Mouse (Mus musculus) hindbrain, embryonic 10.5 days (tissue): ENCODE measurements around the gene Gpx4. TPM values are rescaled to one million over a fixed set of nuclear protein-coding genes. Genes with fewer than 3 reads are reported as not detected.
A peak's percentile ranks its signal among the peaks of the same experiment; 100 is the strongest.

Experiments
- DNase-seq: peaks from one replicate; pipeline ENCODE4 v3.0.0-alpha.2; 2017; ENCODE audit warnings: low spot score
- H3K27ac ChIP-seq: fragments of 300-500 bp; sonication (generic); 2 replicates; pipeline ENCODE4 v1.5.1; 2016; ENCODE audit warnings: mild to moderate bottlenecking, moderate library complexity
- H3K27me3 ChIP-seq: fragments of 300-500 bp; sonication (generic); 2 replicates; pipeline ENCODE4 v1.6.1; 2016; ENCODE audit warnings: mild to moderate bottlenecking; ENCODE audit not compliant: poor library complexity, insufficient read depth, severe bottlenecking
- H3K36me3 ChIP-seq: fragments of 300-500 bp; sonication (generic); 2 replicates; pipeline ENCODE4 v1.6.1; 2016; ENCODE audit warnings: mild to moderate bottlenecking, moderate library complexity
- H3K4me1 ChIP-seq: fragments of 300-500 bp; sonication (generic); replicated peaks from 2 replicates; pipeline ENCODE4 v1.6.1; 2016; ENCODE audit warnings: mild to moderate bottlenecking
- H3K4me3 ChIP-seq: fragments of 300-500 bp; sonication (generic); 2 replicates; pipeline ENCODE4 v1.5.1; 2016; ENCODE audit warnings: mild to moderate bottlenecking, moderate library complexity
- H3K9me3 ChIP-seq: fragments of 300-500 bp; sonication (generic); 2 replicates; pipeline ENCODE4 v1.6.1; 2016; ENCODE audit warnings: mild to moderate bottlenecking, moderate library complexity
- WGBS: fragments of 180-500 bp; shearing (Covaris S2); methylation state at CpG from one replicate; pipeline ENCODE4 v1.1.7; 2016; 5-methylcytosine and 5-hydroxymethylcytosine counted together
- polyA plus RNA-seq: library from polyadenylated mRNA; unstranded; fragments of >200 nt; fragmentation: Nextera tagmentation; extraction: Ambion mirVana; gene quantifications from 2 replicates; pipeline ENCODE4 v1.2.1, GENCODE M21; 2016

Gene Gpx4
- polyA plus RNA-seq, 1 experiment from 2014 or later, result 705 TPM

GRCm38 (mm10) chr10:80070837-80071515, 24.0 kb downstream of the Gpx4 start:
- WGBS, result 68% methylated on average over 9 of the region's 9 CpGs
- H3K4me3 ChIP-seq, result peak overlapping the region; percentile 11; the same call in 1 of the 2 replicates
- H3K27ac ChIP-seq, result peak overlapping the region; percentile 67
- no peaks in the 10 kb centered on the region for H3K9me3 ChIP-seq
- H3K4me1 ChIP-seq, result peaks cover 49% of the 10 kb centered on the region
- H3K27me3 ChIP-seq, result peaks cover 4% of the 10 kb centered on the region; the same call in 1 of the 2 replicates
- DNase-seq, result no peak
- peaks cover 23% of the 10 kb centered on the region for H3K36me3 ChIP-seq

GRCm38 (mm10) chr10:80071516-80071900, 24.5 kb downstream of the Gpx4 start:
- H3K4me3 ChIP-seq, result no peak overlapping the region
- H3K27ac ChIP-seq, result peak overlapping the region; percentile 9; the same call in 1 of the 2 replicates
- H3K4me1 ChIP-seq, result peaks cover 52% of the 10 kb centered on the region
- DNase-seq, result no peak
- peaks cover 19% of the 10 kb centered on the region for H3K36me3 ChIP-seq
- H3K27me3 ChIP-seq, result peaks cover 4% of the 10 kb centered on the region; the same call in 1 of the 2 replicates
- H3K9me3 ChIP-seq, result no peaks in the 10 kb centered on the region
- WGBS, result 81% methylated on average over 3 of the region's 3 CpGs

- no peak for DNase-seq
- H3K27ac ChIP-seq, result peak overlapping the region; percentile 50
- H3K4me3 ChIP-seq, result no peak overlapping the region
- H3K27me3 ChIP-seq, result peaks cover 4% of the 10 kb centered on the region; the same call in 1 of the 2 replicates
- H3K4me1 ChIP-seq, result peaks cover 52% of the 10 kb centered on the region
- 82% methylated on average over 20 of the region's 20 CpGs for WGBS
- no peaks in the 10 kb centered on the region for H3K9me3 ChIP-seq
- peaks cover 13% of the 10 kb centered on the region; the same call in 1 of the 2 replicates for H3K36me3 ChIP-seq
These were observed 25.9 kb downstream of the Gpx4 start for GRCm38 (mm10) chr10:80072623-80073489.

GRCm38 (mm10) chr10:80074813-80075601, 28.0 kb downstream of the Gpx4 start:
- peaks cover 51% of the 10 kb centered on the region for H3K4me1 ChIP-seq
- peak; percentile 32 for DNase-seq
- WGBS, result 19% methylated on average over 28 of the region's 28 CpGs
- H3K27ac ChIP-seq, result peak overlapping the region; percentile 35; the same call in 1 of the 2 replicates
- peaks cover 4% of the 10 kb centered on the region; the same call in 1 of the 2 replicates for H3K27me3 ChIP-seq
- H3K4me3 ChIP-seq, result peak overlapping the region; percentile 28
- H3K9me3 ChIP-seq, result no peaks in the 10 kb centered on the region
- H3K36me3 ChIP-seq, result peaks cover 26% of the 10 kb centered on the region

- H3K27me3 ChIP-seq, result peaks cover 4% of the 10 kb centered on the region; the same call in 1 of the 2 replicates
- peaks cover 46% of the 10 kb centered on the region for H3K4me1 ChIP-seq
- 24% methylated on average over 1 of the region's 1 CpGs for WGBS
- no peaks in the 10 kb centered on the region for H3K9me3 ChIP-seq
- peak overlapping the region; percentile 23; the same call in 1 of the 2 replicates for H3K27ac ChIP-seq
- DNase-seq, result no peak
- no peak overlapping the region; the same call in 1 of the 2 replicates for H3K4me3 ChIP-seq
- peaks cover 36% of the 10 kb centered on the region for H3K36me3 ChIP-seq
These were observed 29.0 kb downstream of the Gpx4 start for GRCm38 (mm10) chr10:80075924-80076323.

GRCm38 (mm10) chr10:80076386-80076785, 29.4 kb downstream of the Gpx4 start:
- Histone ChIP-seq H3K27me3 (peaks cover 4% of the 10 kb centered on the region; the same call in 1 of the 2 replicates), H3K36me3 (peaks cover 40% of the 10 kb centered on the region), H3K4me1 (peaks cover 43% of the 10 kb centered on the region), H3K27ac (no peak overlapping the region), H3K4me3 (no peak overlapping the region), H3K9me3 (no peaks in the 10 kb centered on the region)
- no peak for DNase-seq
- 87% methylated on average over 4 of the region's 4 CpGs for WGBS

- H3K9me3 ChIP-seq, result no peaks in the 10 kb centered on the region
These were observed 30.3 kb downstream of the Gpx4 start for GRCm38 (mm10) chr10:80077312-80077711.

GRCm38 (mm10) chr10:80078366-80078765, 31.4 kb downstream of the Gpx4 start:
- WGBS, result 82% methylated on average over 1 of the region's 1 CpGs
- H3K36me3 ChIP-seq, result peaks cover 54% of the 10 kb centered on the region
- no peak for DNase-seq

More at GRCm38 (mm10) chr10:80077312-80077711, 30.3 kb downstream of the Gpx4 start:
- peaks cover 4% of the 10 kb centered on the region; the same call in 1 of the 2 replicates for H3K27me3 ChIP-seq
- WGBS, result 89% methylated on average over 5 of the region's 5 CpGs
- H3K27ac ChIP-seq, result no peak overlapping the region
- peaks cover 36% of the 10 kb centered on the region for H3K4me1 ChIP-seq
- peaks cover 46% of the 10 kb centered on the region for H3K36me3 ChIP-seq
- no peak for DNase-seq
- no peak overlapping the region for H3K4me3 ChIP-seq

GRCm38 (mm10) chr10:80080396-80081070, 33.6 kb downstream of the Gpx4 start:
- no peak for DNase-seq
- WGBS, result 87% methylated on average over 16 of the region's 16 CpGs
- H3K27ac ChIP-seq, result peak overlapping the region; percentile 23; the same call in 1 of the 2 replicates
- peaks cover 11% of the 10 kb centered on the region for H3K4me1 ChIP-seq
- H3K9me3 ChIP-seq, result no peaks in the 10 kb centered on the region
- H3K4me3 ChIP-seq, result no peak overlapping the region
- no peaks in the 10 kb centered on the region for H3K27me3 ChIP-seq
- H3K36me3 ChIP-seq, result peaks cover 76% of the 10 kb centered on the region

More at GRCm38 (mm10) chr10:80078366-80078765, 31.4 kb downstream of the Gpx4 start:
- no peak overlapping the region for H3K27ac ChIP-seq
- H3K4me3 ChIP-seq, result no peak overlapping the region
- no peaks in the 10 kb centered on the region for H3K9me3 ChIP-seq
- H3K27me3 ChIP-seq, result peaks cover 4% of the 10 kb centered on the region; the same call in 1 of the 2 replicates
- peaks cover 25% of the 10 kb centered on the region for H3K4me1 ChIP-seq

- WGBS, result 76% methylated on average over 3 of the region's 3 CpGs
- Histone ChIP-seq H3K4me1 (peaks cover 5% of the 10 kb centered on the region), H3K36me3 (peaks cover 79% of the 10 kb centered on the region), H3K9me3 (no peaks in the 10 kb centered on the region), H3K27ac (peak overlapping the region; percentile 23; the same call in 1 of the 2 replicates), H3K27me3 (no peaks in the 10 kb centered on the region), H3K4me3 (no peak overlapping the region)
- no peak for DNase-seq
These were observed 34.1 kb downstream of the Gpx4 start for GRCm38 (mm10) chr10:80081075-80081474.

GRCm38 (mm10) chr10:80084817-80085487, 38.0 kb downstream of the Gpx4 start:
- 87% methylated on average over 9 of the region's 9 CpGs for WGBS
- no peak overlapping the region for H3K27ac ChIP-seq
- no peaks in the 10 kb centered on the region for H3K27me3 ChIP-seq
- DNase-seq, result no peak
- peaks cover 10% of the 10 kb centered on the region for H3K4me1 ChIP-seq
- no peaks in the 10 kb centered on the region for H3K9me3 ChIP-seq
- peaks cover 62% of the 10 kb centered on the region for H3K36me3 ChIP-seq
- H3K4me3 ChIP-seq, result no peak overlapping the region
